Mouse (Mus musculus) CH12.LX (cell line): ENCODE measurements around the gene Sec63.

Experiments used
- CHD2 ChIP-seq: IDR thresholded peaks from 2 replicates; pipeline ENCODE4 v1.6.1; 2011; ENCODE audit warnings: low read length, improper control_type of control experiment
- CTCF ChIP-seq, 2 experiments: IDR thresholded peaks in 1 of 2; conservative IDR thresholded peaks in 1 of 2; 2 replicates each; pipeline ENCODE4 v1.5.1; 2011 to 2012; ENCODE audit warnings: low read depth in 2 of 2, low read length in 2 of 2, improper control_type of control experiment in 1 of 2, inconsistent platforms in 1 of 2, mild to moderate bottlenecking in 1 of 2, moderate library complexity in 1 of 2
- EP300 ChIP-seq: IDR thresholded peaks from 2 replicates; pipeline ENCODE4 v1.6.1; 2011; ENCODE audit warnings: low read length, improper control_type of control experiment
- POLR2AphosphoS2 ChIP-seq: IDR thresholded peaks from 2 replicates; pipeline ENCODE4 v1.6.1; 2011; ENCODE audit warnings: low read depth, low read length, improper control_type of control experiment
- USF1 ChIP-seq: IDR thresholded peaks from 2 replicates; pipeline ENCODE4 v1.6.1; 2014; ENCODE audit warnings: low read depth, mild to moderate bottlenecking, inconsistent platforms, low read length, improper control_type of control experiment

DNA sequence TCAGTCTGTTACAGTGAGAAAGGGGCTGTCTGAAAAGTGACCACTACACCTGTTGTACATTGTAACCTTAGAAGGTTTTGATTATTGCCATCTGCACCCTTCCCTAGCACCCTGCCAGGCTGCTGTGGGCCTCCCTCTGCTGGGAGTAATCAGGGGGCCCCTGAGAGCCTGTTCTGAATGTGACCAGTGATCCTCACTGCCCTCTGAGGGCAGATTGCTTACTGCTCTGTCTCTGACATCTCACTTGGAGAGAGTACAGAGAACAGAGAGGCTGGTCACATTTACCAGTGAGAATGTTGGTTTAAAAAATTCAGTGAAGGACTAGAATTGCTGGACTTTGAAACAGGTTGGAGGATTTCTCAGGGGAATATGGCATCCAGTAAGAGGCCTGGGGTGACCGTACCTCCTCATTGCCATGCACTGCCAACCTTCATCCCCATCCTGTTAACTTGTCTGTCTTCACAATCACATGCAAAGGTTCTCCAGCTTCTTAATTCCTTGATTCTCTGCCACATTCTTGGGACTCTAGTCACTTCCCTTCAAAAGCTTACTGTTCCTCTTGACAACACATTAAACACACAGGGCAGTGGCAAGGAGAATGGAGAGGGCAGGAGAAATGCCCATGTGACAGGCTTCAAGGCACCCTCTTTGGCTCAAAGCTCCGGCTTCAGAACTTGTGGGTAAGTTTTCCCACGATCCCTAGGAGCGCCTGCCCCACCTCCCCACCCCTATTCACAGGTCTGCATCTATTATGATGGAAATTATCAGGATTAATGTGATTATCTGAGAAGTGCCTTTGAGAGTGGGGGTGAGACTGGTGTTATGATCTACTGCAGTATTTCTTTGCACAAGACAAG lies 72.8 kb downstream of the Sec63 start:
- TF ChIP-seq CHD2 = no peak
- TF ChIP-seq USF1 = no peak
- no peak for TF ChIP-seq POLR2AphosphoS2
- TF ChIP-seq CTCF (conservative IDR thresholded peaks at IDR 0.05 in 1 of 2, IDR thresholded peaks at IDR 0.05 in 1 of 2; ENCODE audit: low read depth in 2 of 2, low read length in 2 of 2) = no peak
- no peak for TF ChIP-seq EP300
